Mouse (Mus musculus) cerebellum, adult 9-11 months (tissue): Measurements from ENCODE around the gene Pced1b.

Experiments used
- DNase-seq: peaks from one replicate; pipeline ENCODE4 v3.0.0; 2022

Pced1b gene

DNA sequence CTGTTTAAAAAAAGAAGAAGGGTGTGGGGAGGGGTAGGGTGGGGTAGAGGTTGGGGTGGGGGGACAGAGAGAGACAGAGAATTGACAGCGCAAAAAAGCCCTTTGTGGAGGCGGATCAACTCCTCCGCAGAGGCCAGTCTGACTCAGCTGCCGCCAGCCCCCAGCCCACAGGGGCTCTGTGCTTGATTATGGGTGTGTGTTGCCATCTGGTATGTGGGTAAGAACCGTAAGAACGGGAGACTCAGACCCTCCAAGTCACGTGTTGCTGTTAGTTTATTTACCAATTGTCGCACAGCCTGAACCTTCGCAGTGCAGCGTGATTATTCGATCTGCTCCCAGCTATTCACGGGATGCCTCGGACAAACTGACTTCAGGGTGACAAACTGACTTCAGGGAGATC lies 41.8 kb downstream of the Pced1b start:
- no peak for DNase-seq

DNA sequence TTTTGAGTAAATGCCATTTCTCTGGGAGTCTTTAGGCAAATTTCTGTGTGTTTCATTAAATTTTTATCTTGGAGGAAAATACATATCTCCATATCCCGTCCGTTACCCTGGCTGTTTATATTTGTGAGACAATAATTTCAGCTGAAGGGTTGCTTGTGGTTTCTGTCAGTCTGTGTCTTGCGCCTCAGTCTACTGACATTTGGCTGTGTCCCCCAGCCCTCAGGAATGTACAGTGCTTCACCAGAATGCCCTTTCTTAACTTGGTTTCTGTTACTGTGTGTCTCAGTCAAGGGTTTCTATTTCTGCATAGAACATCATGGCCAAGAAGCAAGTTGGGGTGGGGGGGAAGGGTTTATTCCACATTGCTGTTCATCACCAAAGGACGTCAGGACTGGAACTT lies 42.3 kb downstream of the Pced1b start:
- no peak for DNase-seq

DNA sequence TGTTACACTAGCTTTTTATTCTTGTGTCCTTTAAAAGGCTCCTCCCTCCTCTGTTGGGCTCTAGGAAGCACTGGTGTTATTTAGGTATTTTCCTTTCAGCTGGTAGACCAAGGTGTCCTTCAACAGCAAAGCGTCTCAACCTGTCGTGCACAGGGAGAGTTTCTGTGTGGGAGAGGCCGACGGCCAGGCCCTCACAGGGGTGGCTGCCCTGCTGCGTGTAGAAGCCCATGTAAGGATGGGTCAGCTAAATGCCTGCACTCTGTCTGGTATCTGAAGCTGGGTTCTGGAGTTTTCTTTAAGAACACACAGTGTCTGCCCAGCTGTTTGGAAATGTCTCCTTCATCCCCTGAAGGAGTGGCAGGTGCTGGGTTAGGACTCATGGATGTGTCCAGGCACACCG lies 43.4 kb downstream of the Pced1b start:
- no peak for DNase-seq

DNA sequence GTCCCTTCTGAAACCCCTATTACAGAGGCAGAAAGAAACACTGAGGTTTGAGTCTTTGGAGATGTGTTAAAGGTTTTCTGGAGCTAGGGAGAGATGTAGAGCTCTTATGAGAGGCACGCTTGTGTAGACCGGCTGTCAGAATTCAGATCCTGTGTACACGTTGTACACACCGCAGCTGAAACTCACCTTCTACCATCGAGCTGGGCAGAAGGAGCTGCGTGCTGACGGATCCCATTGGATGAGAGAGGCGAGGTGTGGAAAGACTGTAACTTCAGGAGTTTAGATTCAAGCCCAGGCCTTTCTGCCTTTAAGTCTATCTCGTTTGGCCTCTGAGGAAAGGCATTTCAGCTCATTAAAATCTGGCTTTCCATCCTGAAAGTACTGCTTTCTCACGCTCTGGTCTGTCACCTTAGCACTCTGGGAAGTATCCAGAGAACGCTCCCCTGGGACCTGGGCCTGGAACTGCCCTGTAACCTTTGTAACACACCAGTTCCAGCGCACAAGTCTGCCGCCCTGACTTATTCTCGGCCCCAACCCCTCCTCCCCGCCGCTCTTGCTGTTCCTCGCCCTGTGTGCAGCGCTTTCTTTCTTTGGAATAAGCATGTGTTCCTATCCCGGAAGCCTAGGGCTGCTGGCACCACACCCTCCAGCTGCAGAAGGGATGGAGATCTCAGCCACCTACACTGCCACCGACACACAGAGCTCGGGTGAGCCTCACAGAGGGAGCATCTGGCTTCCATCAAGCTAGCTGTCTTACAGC lies 44.6 kb downstream of the Pced1b start:
- DNase-seq = no peak

DNA sequence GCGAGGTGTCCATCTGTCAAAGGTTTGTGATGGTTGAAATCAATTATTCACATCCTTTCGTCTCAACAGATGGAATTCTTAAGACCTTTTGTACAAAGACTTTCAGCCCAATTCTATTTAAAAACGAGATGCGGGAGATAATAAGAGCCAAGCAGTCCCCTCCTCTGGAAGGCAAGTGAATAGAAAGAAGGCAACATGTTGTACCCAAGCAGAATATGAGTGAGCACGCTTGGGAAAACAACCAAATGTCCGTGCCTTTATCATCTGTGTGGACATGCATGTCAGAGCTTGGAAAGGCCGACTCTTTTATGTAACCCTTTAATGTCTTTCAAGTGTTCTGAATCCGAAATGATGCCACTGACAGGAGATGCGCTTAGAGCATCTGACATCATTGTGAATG lies 61.0 kb downstream of the Pced1b start:
- DNase-seq = no peak

DNA sequence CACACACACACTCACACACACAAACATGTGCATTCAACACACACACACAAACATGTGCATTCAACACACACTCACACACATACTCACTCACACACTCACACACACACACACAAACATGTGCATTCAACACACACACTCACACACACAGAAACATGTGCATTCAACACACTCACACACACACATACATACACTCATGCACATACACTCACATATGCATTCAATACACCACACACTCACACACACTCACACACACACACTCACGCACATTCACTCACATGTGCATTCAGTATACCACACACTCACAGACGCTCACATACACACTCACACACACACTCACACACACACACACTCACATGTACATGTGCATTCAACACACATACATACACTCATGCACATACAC lies 62.6 kb downstream of the Pced1b start:
- no peak for DNase-seq

DNA sequence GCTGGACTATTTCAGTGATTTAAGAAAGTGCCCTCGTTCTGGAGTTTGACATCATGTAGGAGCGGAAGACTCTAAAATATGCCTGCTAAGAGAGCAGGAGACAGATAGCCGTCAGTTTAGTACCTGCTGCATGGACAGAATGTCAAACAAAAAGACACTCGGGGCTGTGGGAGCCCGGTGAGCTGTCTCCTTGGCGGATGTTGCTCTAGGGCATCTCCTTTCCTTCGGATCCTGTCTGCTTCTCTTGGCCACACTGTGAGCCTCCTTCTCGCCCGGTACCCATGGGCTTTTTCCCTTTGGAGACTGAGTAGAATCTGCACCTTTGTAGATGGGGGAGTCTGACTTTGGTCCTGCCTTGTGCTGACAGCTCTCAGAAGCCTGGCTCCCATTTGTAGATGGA lies 63.3 kb downstream of the Pced1b start:
- DNase-seq = no peak

DNA sequence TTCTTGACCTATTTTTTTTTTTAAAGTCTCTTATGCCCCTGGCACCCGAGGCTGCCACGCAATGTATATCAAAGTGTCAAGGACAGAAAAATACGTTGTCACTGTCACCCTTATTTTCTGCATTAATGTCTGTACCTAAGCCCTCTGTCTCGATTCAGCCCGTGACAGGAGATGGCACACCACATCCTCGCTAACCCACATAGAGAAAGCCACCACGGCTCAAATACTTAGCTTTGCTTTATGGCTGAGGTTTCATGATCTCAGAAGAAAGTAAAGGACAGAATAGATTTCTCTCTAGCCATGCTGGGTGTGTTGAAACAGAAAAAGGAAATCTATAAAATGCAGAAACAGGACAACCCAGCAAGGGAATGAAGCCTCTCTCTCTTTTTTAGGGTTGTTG lies 64.3 kb downstream of the Pced1b start:
- DNase-seq = no peak

DNA sequence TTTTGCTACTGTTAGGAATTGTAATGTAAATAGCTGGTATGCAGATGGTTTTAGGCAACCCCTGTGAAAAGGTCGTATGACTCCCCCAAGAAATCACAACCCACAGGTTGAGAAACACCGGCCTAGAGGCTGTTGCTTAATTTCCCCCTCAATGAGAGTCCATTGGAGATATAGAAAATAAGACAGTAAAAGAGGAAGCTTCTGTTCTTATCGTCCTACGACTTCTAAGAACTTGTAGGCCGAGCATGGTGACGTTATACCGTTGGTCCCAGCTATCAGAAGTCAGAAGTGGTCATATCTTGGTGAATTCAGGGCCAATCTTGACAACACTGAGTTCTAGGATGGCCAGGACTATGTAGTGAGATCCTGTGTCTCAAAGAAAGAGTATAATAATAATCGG lies 65.0 kb downstream of the Pced1b start:
- DNase-seq = no peak

DNA sequence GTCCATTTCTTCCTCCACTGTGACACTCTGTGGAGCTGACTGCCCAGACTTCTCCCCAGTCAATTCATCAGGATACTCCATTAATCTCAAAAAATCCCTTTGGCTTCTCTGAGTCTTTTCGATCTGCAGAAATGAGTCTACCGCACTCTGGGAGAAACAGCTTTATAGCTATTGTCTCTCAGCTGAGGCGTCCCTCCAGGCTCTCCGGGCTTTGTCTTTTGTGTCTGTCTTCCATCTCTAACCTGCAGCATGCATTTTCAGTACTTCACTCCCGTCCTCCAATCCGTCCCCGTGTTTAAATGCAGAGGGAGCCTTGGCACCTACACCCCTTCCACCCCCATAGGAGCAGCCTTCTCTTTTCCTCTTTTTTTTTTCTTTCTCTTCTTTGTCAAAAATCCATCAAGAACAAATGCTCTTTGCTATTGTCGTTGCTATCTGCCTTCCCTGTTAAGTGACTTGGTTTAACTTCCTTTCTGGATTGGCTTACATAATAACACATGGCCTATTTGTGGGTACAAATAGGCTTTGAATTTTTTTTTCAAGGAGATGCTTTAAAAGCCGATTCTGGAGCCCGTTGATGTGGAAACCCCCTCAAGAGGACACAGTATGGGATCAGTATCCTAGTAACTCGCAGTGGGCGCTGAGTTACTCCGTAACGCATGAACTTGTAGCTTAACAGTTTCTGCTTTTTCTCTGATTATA lies 68.0 kb downstream of the Pced1b start:
- no peak for DNase-seq

DNA sequence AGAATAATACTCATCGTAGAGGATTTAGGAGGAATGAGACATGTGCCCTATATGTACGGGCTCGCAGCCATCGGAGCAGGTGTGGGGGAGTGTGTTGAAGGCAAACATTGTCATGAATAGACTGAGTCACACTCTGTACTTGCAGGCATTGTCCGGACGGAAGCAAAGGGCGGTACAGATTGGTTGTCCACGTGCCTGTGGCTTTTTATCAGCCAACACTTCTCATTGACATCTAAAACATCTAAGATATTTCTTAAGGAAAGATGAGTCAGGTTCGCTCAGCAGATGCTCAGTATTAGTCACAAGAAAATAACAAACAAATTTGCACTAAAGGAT lies 68.5 kb downstream of the Pced1b start:
- DNase-seq = no peak

DNA sequence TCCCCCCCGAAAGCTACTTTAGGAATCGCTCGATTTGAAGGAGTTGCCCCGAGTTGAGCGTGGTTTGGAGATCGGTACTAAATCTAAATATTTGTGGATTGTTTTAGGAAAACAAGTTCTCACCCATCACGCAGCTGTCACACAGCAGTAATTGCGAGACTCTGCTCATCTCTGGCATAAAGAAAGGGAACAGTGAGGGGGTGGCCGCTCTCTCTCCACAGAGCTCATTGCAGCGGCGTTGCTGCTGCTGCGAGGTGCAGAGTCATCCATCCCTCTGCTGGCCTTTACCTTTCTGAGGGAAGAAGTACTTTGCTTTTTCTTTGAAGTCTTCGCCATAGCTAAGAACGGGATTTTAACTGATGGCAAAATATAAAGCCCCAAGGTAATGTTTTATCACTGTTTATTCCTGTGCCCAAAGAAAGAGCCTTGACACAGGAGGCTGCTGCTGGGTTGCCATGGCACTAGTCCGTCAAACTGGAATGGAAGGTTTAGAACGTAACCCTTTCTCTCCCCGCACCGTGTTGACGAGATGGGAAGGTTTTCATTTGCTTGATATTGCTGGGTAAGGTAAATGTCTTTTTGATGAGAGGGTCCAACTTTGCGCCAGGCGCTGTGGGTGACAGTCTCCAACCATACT lies 71.6 kb downstream of the Pced1b start:
- no peak for DNase-seq

DNA sequence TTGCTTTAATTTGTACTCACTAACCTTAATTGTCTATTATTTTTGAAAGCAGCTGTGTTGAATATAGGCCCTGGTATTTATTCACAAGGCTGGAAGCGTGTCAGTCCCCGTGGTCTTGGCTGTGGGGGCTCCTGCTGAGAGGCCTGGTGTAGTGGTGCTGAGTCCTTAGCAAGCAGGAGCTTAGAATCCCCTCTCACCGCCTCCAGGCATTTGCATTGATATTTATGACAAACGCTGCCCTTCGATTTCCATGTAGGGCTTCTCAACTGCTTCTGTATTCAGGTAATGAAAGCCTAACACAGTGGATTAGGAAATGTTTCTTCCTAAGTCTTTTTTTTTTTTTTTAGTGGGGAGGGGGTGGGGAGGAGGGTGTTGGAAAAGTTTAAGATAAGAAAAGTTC lies 75.9 kb downstream of the Pced1b start:
- DNase-seq = no peak

DNA sequence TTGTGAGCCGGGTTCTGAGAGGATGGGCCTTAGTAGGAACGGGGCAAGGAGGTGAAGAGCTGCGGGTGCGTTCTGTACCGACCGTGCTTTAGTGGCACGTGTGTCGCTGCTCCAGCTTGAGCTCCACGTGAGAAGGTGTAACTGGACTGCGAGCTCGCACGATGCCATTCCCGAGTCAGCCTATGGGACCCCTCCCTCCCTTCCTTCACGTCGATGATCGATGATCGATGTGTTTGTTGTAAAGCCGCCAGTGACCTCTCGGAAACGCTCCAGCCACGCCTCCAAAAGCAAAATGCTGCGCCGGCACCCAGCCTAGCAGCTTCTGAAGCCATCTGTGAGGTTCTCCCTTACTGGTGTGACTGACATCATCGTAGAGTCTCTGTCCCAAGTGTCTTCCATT lies 76.6 kb downstream of the Pced1b start:
- no peak for DNase-seq

DNA sequence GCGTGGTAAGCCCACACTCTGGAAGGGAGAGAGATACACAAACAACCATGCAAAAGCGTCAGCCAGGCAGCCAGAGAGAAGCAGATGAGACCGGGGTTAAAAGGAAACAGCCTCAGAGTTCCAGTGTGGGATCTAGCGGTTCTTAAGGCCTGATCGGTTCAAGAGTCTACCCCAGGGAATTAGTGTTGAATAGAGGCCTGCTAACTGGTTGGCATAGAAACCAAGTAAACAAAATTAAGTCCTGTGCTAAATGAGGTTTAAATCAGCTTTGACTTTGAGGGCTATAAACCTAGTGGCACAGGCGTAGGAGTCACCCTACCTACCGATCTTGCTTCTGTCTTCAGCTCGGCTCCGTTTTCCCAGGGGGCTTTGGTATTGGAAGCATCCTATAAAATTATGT lies 77.4 kb downstream of the Pced1b start:
- DNase-seq = no peak

DNA sequence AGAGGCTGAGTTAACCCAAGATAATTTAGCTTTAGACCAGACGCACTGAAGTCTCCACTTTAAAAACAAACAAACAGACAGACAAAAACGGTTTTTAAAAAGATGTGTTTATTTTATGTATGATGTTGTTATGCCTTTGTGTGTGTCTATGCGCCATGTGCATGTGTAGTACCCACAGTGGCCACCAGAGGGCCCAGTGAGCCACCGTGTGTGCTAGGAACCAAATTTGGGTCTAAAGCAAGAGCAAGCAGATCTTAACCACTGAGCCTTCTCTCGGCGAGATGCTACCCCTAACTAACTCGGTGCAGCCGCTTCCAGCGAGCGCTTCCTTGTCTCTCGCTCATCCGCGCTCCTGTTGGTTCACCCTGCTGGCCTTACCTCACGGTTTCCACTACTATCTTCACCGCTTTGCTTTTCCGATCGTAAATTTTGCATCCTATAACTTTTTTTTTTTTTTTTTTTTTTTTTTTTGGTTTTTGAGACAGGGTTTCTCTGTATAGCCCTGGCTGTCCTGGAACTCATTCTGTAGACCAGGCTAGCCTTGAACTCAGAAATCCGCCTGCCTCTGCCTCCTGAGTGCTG lies 80.7 kb downstream of the Pced1b start:
- no peak for DNase-seq

DNA sequence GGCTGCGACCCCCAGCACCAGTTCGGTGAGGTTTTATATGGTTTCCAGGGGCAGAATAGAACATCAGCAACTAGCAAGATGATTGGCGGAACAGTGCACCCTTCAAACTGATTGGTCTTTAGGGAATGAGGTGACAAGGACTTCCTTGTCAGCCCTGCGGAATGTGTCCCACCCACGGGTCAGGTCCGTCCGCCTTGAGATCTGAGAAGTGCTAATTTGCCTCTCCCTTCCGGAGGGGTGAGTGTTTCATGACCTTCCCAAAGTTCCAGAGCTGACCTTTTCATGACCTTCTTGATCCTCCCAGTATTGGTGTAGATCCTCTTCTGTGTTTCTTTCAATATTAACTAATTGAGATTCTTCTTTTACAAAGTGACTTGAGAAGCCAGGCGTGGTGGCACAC lies 85.7 kb downstream of the Pced1b start:
- DNase-seq = no peak

DNA sequence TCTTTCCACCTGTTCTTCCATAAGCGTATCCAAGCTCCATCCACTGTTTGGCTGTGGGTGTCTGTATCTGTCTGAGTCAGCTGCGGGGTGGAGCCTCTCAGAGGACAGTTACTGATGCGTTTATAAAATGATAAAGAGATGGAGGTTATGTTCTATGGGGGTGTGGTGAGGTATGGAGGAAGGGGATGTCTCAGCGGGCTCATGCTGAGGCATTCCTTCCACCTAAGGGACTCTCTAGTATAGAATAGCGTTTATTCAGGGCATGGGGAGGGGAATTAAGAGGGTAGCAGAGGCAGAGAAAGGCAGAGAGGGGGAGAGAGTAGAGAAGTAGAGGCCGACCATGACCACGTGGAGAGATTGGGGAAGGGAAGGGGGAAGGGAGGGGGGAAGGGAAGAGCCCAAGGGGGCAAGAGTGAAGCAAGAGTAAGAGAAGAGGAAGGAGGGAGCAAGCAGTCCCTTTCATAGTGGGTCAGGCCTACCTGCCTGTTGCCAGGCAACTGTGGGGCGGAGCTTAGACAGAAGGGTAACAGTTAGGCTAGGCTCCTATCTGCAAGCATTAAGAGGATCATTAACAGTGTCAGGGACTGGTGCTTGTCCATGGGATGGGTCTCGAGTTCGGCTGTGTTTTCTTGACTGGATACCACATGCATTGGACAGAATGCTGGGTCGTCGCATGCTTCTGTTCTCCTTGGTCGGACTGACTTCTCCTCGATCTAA lies 90.9 kb downstream of the Pced1b start:
- DNase-seq = no peak

DNA sequence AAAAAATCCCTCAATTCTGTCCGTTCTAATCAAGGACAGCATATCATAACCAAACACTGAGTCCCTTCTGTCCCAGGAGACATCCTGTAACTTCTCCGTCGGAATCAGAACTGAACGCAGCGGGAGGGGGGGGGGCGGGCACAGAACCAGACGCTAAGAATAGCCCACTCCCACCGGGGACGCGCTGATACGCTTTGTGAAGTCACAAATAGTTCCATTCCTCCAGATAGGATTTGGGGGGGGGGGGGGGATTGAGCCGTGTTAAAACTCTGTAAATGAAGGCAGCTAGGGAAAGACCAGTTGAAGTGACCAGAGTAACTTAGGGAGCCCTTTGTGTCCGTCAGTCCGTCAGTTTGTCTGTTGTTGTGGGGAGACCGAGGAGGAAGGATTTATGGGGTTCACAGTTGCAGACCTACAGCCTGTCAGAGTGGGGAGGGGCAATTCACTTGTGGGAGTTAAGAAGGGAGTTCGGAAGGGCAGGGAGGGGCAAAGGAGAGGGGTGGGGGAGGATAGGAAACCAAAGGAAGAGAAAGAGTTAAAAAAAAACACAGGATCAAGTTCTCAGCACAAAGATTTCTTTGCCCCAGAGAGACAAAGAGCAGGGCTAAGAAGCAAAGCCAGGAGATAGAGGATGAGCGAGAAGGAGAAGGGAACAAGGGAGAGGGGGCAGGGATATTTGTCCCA lies 91.6 kb downstream of the Pced1b start:
- DNase-seq = no peak

DNA sequence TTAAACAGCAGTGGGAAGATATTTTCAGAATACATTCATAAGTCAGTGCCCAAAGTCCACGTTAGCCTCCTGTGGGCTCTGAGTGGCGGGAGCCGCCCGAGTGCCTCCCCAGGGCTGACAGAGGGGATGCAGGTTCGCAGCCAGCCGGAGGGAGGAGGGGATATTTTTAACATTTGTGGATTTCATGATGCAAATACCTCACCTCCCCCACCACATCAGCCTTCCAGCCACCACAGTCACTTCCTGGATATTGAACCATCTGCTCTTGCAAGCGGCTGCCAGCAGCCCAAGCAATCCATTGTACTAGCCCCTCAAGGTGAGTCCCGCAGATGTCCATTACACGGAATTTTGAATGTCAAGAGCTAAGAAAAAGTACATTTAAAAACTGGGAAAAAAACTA lies 95.4 kb downstream of the Pced1b start:
- no peak for DNase-seq

DNA sequence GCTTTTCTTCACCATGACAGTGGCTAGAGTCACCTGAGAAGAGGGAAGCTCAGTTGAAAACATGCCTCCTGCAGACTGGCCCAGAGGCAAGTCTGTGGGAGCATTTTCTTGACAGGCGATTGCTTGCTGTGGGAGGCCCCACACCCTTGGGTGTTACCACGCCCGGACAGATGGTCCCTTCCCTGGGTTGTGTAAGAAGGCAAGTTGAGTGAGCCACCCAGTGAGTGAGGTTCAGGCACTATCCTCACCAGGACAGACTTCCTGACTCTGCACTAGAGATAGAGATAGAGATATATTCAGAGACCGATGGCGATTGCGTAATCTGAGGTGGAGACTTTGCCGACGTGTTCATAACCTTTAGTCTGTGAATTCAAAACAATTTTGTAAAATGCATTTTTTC lies 96.0 kb downstream of the Pced1b start:
- DNase-seq = no peak

DNA sequence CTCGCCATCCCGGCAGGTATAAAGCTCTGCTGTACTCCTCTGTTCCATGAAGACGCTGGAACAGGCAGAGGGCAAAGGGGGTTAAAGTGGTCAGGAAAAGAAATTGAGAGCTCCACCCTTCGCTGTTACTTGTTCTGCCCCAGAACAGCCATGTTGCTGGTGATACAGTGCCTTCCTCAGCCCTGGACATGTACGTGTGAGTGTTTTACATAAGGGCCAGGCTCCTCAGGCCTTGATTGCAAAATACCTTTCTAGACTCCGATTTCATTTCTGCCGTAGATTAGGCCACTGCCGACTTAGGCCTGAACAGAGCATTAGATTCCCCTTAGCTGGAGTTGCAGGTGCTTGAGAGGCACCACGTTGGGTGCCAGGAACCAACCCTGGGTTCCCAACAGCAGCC lies 97.0 kb downstream of the Pced1b start:
- DNase-seq = no peak

DNA sequence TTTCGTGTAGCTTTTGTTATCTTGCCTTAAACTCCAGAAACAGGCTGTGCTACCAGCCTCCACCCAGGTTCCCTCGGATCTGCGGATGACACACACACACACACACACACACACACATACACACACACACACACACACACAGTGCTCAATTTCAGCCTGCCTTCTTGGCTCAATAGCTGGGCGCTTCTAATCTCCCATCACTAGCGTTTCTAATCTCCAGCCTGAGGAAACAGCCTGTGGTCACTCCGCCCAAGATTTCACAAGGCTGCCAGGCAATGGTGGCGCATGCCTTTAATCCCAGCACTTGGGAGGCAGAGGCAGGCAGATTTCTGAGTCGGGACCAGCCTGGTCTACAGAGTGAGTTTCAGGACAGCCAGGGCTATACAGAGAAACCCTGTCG lies 98.2 kb downstream of the Pced1b start:
- DNase-seq = no peak
